Mouse (Mus musculus): ENCODE measurements around the gene Syt8. TPM values are rescaled to one million over a fixed set of nuclear protein-coding genes. Genes with fewer than 3 reads are reported as not detected.

Syt8 gene
- total RNA-seq, 2 experiments from 2014 or later, result not detected

Other genes starting within 250 kb of the Syt8 start
- gene Gm10153, start 244.5 kb upstream of the Syt8 start, total RNA-seq (2021), result not detected
- not detected for gene Krtap5-3, start 233.5 kb upstream of the Syt8 start, total RNA-seq (2021)
- not detected for gene Gm7579, start 223.0 kb upstream of the Syt8 start, total RNA-seq (2021)
- gene Krtap5-5, start 204.9 kb upstream of the Syt8 start, total RNA-seq (2021), result not detected
- not detected for gene Gm40460, start 193.8 kb upstream of the Syt8 start, total RNA-seq (2021)
- not detected for gene Gm2431, start 176.5 kb upstream of the Syt8 start, total RNA-seq (2021)
- not detected for gene Gm4559, start 160.5 kb upstream of the Syt8 start, total RNA-seq (2021)
- gene Krtap5-1, start 137.7 kb upstream of the Syt8 start, total RNA-seq (2021), result not detected
- not detected for gene Krtap5-4, start 131.3 kb upstream of the Syt8 start, total RNA-seq (2021)
- 1 to 10 TPM; 1.7 to 2.1 TPM for gene Ifitm10, start 61.1 kb upstream of the Syt8 start, total RNA-seq (2021)
- gene Gm49369, start 52.2 kb upstream of the Syt8 start, total RNA-seq (2021), result 1 to 10 TPM; 2.4 to 6.7 TPM
- gene Ctsd, start 46.8 kb upstream of the Syt8 start, total RNA-seq (2021), result 100 to 1,000 TPM; 572 to 613 TPM
- gene Tnni2, start 7.0 kb downstream of the Syt8 start, total RNA-seq (2021), result 1 to 10 TPM; 5.7 to 7.8 TPM
- 10 to 100 TPM; 63.5 to 77.2 TPM for gene Lsp1, start 26.0 kb downstream of the Syt8 start, total RNA-seq (2021)
- gene Tnnt3, start 64.0 kb downstream of the Syt8 start, total RNA-seq (2021), result 1 to 10 TPM; 1.2 to 1.4 TPM
- gene Mrpl23, start 97.8 kb downstream of the Syt8 start, total RNA-seq (2021), result 1 to 10 TPM; 2.7 to 7.4 TPM
- gene Igf2, start 232.0 kb downstream of the Syt8 start, total RNA-seq (2021), result 100 to 1,000 TPM; 349 to 384 TPM
- gene Gm49394, start 235.1 kb downstream of the Syt8 start, total RNA-seq (2021), result not detected